Mouse (Mus musculus): ENCODE measurements around the gene Tmem125. TPM values are rescaled to one million over a fixed set of nuclear protein-coding genes. Genes with fewer than 3 reads are reported as not detected.
"Not testable (repeated sequence)": the region's sequence is repeated elsewhere in the genome, so short reads cannot be mapped to it uniquely, and the experiment has no call there.

The Tmem125 gene
- total RNA-seq, 2 experiments from 2014 or later = not detected

GRCm38 (mm10) chr4:118537801-118538200, 6.0 kb downstream of the Tmem125 start:
- no peak for DNase-seq (ENCODE audit: low spot score)

GRCm38 (mm10) chr4:118535610-118536009, 8.2 kb downstream of the Tmem125 start:
- no peak for DNase-seq (ENCODE audit: low spot score)

- DNase-seq (ENCODE audit: low spot score) = no peak
Measured at GRCm38 (mm10) chr4:118533605-118534004, 10.2 kb downstream of the Tmem125 start.

GRCm38 (mm10) chr4:118533156-118533555, 10.7 kb downstream of the Tmem125 start:
- no peak for DNase-seq (ENCODE audit: low spot score)

GRCm38 (mm10) chr4:118532663-118533062, 11.2 kb downstream of the Tmem125 start:
- DNase-seq (ENCODE audit: low spot score) = no peak

GRCm38 (mm10) chr4:118527720-118528119, 16.1 kb downstream of the Tmem125 start:
- DNase-seq (ENCODE audit: low spot score) = no peak

GRCm38 (mm10) chr4:118527335-118527681, 16.5 kb downstream of the Tmem125 start:
- DNase-seq (ENCODE audit: low spot score) = no peak

- DNase-seq (ENCODE audit: low spot score) = no peak
Measured at GRCm38 (mm10) chr4:118526408-118527334, 17.2 kb downstream of the Tmem125 start, which contains the start of gene 2610528J11Rik. TSS of gene 2610528J11Rik (plus strand) at chr4:118526999.

GRCm38 (mm10) chr4:118525779-118526178, 18.1 kb downstream of the Tmem125 start:
- DNase-seq (ENCODE audit: low spot score) = no peak

- DNase-seq (ENCODE audit: low spot score) = no peak
Measured at GRCm38 (mm10) chr4:118523976-118524375, 19.9 kb downstream of the Tmem125 start.

- no peak for DNase-seq (ENCODE audit: low spot score)
Measured at GRCm38 (mm10) chr4:118522248-118522647, 21.6 kb downstream of the Tmem125 start.

GRCm38 (mm10) chr4:118518208-118518607, 25.6 kb downstream of the Tmem125 start:
- DNase-seq (ENCODE audit: low spot score) = no peak

GRCm38 (mm10) chr4:118517497-118518146, 26.2 kb downstream of the Tmem125 start:
- DNase-seq (ENCODE audit: low spot score) = no peak

- no peak for DNase-seq (ENCODE audit: low spot score)
Measured at GRCm38 (mm10) chr4:118516699-118517496, 26.9 kb downstream of the Tmem125 start.

GRCm38 (mm10) chr4:118509050-118509449, 34.8 kb downstream of the Tmem125 start:
- DNase-seq (ENCODE audit: low spot score) = no peak

- not testable (repeated sequence) for DNase-seq (ENCODE audit: low spot score)
Measured at GRCm38 (mm10) chr4:118507171-118507570, 36.7 kb downstream of the Tmem125 start.

- no peak for DNase-seq (ENCODE audit: low spot score)
Measured at GRCm38 (mm10) chr4:118505551-118505950, 38.3 kb downstream of the Tmem125 start.

- no peak for DNase-seq (ENCODE audit: low spot score)
Measured at GRCm38 (mm10) chr4:118500792-118501191, 43.1 kb downstream of the Tmem125 start.

- DNase-seq (ENCODE audit: low spot score) = no peak
Measured at GRCm38 (mm10) chr4:118500171-118500724, 43.6 kb downstream of the Tmem125 start.
